Mouse (Mus musculus) central nervous system, embryonic 11.5 days (tissue): ENCODE measurements around the gene Kcnf1. TPM values are rescaled to one million over a fixed set of nuclear protein-coding genes. Genes with fewer than 3 reads are reported as not detected.

Experiments
- polyA plus RNA-seq: library from polyadenylated mRNA; depleted of rRNA; stranded (reverse); fragments of >200 nt; gene quantifications from 2 replicates; pipeline ENCODE4 v1.2.3, GENCODE M21; 2012; rRNA removed

The Kcnf1 gene
- 0.98 and 1.1 TPM in 2 replicates for polyA plus RNA-seq

GRCm38 (mm10) chr12:17176757-17177092, at the start of gene Kcnf1:
Gene Kcnf1 (minus strand): TSS chr12:17176888.

Other genes starting within 250 kb of the Kcnf1 start
- gene Pqlc3, start 176.5 kb downstream of the Kcnf1 start, polyA plus RNA-seq = 1.1 and 3.1 TPM in 2 replicates
- gene 2410004P03Rik, start 165.2 kb downstream of the Kcnf1 start, polyA plus RNA-seq = 0.46 TPM in 2 replicates
- 364 and 385 TPM in 2 replicates for gene Pdia6, start 89.7 kb upstream of the Kcnf1 start, polyA plus RNA-seq
- 0.16 and 0.41 TPM in 2 replicates for gene Atp6v1c2, start 152.5 kb upstream of the Kcnf1 start, polyA plus RNA-seq
- 23.4 and 29.5 TPM in 2 replicates for gene Nol10, start 171.6 kb upstream of the Kcnf1 start, polyA plus RNA-seq